Mouse (Mus musculus) stomach, embryonic 15.5 days (tissue): ENCODE data around the gene Cenpt. TPM values are rescaled to one million over a fixed set of nuclear protein-coding genes. Genes with fewer than 3 reads are reported as not detected.
"Not testable (repeated sequence)": the region's sequence is repeated elsewhere in the genome, so short reads cannot be mapped to it uniquely, and the experiment has no call there.

Experiments used
- ATAC-seq: fragments of 200-750 bp; cut with Nextera tagmentation; 2 replicates; pipeline ENCODE4 v1.8.0; 2017; ENCODE audit warnings: low read depth, moderate number of reproducible peaks, moderate TSS enrichment; ENCODE audit not compliant: insufficient read depth, low FRiP score
- H3K27ac ChIP-seq: fragments of 300-500 bp; sonication (generic); 2 replicates; pipeline ENCODE4 v1.5.1; 2015; ENCODE audit warnings: mild to moderate bottlenecking, inconsistent platforms
- H3K27me3 ChIP-seq: fragments of 300-500 bp; sonication (generic); replicated peaks from 2 replicates; pipeline ENCODE4 v1.6.1; 2015; ENCODE audit warnings: inconsistent platforms
- H3K36me3 ChIP-seq: fragments of 300-500 bp; sonication (generic); 2 replicates; pipeline ENCODE4 v1.6.1; 2015; ENCODE audit warnings: inconsistent platforms
- H3K4me1 ChIP-seq: fragments of 300-500 bp; sonication (generic); 2 replicates; pipeline ENCODE4 v1.6.1; 2015; ENCODE audit warnings: inconsistent platforms
- H3K4me2 ChIP-seq: fragments of 300-500 bp; sonication (generic); 2 replicates; pipeline ENCODE4 v1.6.1; 2015; ENCODE audit warnings: mild to moderate bottlenecking, inconsistent platforms
- H3K4me3 ChIP-seq: fragments of 300-500 bp; sonication (generic); replicated peaks from 2 replicates; pipeline ENCODE4 v1.5.1; 2015; ENCODE audit warnings: inconsistent platforms
- H3K9ac ChIP-seq: fragments of 300-500 bp; sonication (generic); 2 replicates; pipeline ENCODE4 v1.6.1; 2015; ENCODE audit warnings: inconsistent platforms
- H3K9me3 ChIP-seq: fragments of 300-500 bp; sonication (generic); 2 replicates; pipeline ENCODE4 v1.6.1; 2016; ENCODE audit warnings: inconsistent platforms
- WGBS: fragments of 180-500 bp; shearing (Covaris S2); methylation state at CpG from one replicate; pipeline ENCODE4 v1.1.7; 2015; 5-methylcytosine and 5-hydroxymethylcytosine counted together
- polyA plus RNA-seq: library from polyadenylated mRNA; unstranded; fragments of >200 nt; fragmentation: Nextera tagmentation; extraction: Ambion mirVana; gene quantifications from 2 replicates; pipeline ENCODE4 v1.2.1, GENCODE M21; 2015

Gene Cenpt
- polyA plus RNA-seq, 1 experiment from 2014 or later, result 38.0 TPM

- peak overlapping the region; percentile 77 for H3K27ac ChIP-seq
- H3K4me3 ChIP-seq, result peak overlapping the region; percentile 63
- WGBS, result under 1% methylated on average over 34 of the region's 34 CpGs
- no peaks in the 10 kb centered on the region for H3K27me3 ChIP-seq
- H3K4me2 ChIP-seq, result peak overlapping the region; percentile 60
- H3K4me1 ChIP-seq, result peaks cover 15% of the 10 kb centered on the region
- ATAC-seq, result peak; percentile 70; the same call in 1 of the 2 replicates
- H3K36me3 ChIP-seq, result peaks cover 19% of the 10 kb centered on the region
- no peaks in the 10 kb centered on the region for H3K9me3 ChIP-seq
- H3K9ac ChIP-seq, result peak overlapping the region; percentile 56
Observed at GRCm38 (mm10) chr8:105851651-105852143, 1.4 kb downstream of the Cenpt start.

DNA sequence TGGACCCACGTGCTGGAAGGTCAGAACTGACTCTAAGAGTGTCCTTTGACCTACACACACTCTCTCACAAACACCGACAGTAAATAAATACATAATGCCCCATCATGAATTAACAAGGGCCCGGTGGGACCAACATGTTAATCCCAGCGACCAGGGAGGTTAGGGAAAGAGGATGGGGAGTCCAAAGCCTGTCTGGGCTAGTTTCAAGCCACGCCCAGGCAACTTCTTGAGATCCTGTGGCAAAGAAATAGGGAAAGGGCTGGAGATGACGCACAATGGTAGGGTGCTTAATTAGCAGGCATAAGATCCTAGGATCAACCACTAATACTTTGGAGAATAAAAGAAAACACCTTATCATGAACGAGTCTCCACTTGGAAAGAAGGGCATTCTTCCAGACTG lies 2.5 kb downstream of the Cenpt start:
- Histone ChIP-seq H3K27ac (no peak overlapping the region), H3K27me3 (no peaks in the 10 kb centered on the region), H3K36me3 (peaks cover 27% of the 10 kb centered on the region), H3K9me3 (no peaks in the 10 kb centered on the region), H3K4me2 (peak overlapping the region; percentile 43), H3K4me1 (peaks cover 6% of the 10 kb centered on the region), H3K4me3 (peak overlapping the region; percentile 14; the same call in 1 of the 2 replicates), H3K9ac (no peak overlapping the region)
- 67% methylated on average over 7 of the region's 7 CpGs for WGBS
- ATAC-seq, result no peak

- H3K9me3 ChIP-seq, result no peaks in the 10 kb centered on the region
- H3K36me3 ChIP-seq, result peaks cover 31% of the 10 kb centered on the region
- H3K27me3 ChIP-seq, result no peaks in the 10 kb centered on the region
- H3K4me1 ChIP-seq, result peaks cover 6% of the 10 kb centered on the region; the same call in 1 of the 2 replicates
- no peak for ATAC-seq
- WGBS, result 79% methylated on average over 4 of the region's 4 CpGs
- H3K4me2 ChIP-seq, result no peak overlapping the region
- no peak overlapping the region for H3K4me3 ChIP-seq
- no peak overlapping the region for H3K27ac ChIP-seq
- no peak overlapping the region for H3K9ac ChIP-seq
Observed at GRCm38 (mm10) chr8:105850014-105850413, 3.1 kb downstream of the Cenpt start.

DNA sequence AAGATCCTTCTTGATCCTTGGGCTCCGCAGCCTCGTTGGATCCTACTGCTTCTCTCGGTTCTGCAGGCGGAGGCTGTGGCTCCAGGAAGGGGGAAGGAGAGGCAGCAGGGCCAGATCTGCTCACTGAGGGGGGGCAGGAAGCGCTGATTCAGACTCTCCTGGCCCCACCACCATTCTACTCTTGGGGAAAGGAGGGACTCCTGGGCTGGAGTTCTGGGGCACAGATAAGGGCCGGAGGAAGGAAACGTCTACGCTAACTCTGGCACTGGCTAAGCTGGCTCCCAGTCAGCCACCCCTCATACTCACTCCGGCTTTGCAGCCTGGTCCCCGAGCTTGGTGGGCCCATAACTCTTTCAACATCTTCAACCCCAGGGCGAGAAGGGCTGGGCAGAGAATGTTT lies 6.4 kb downstream of the Cenpt start:
- no peak for ATAC-seq
- no peaks in the 10 kb centered on the region for H3K27me3 ChIP-seq
- H3K9me3 ChIP-seq, result no peaks in the 10 kb centered on the region
- peaks cover 47% of the 10 kb centered on the region for H3K36me3 ChIP-seq
- no peak overlapping the region for H3K9ac ChIP-seq
- WGBS, result 88% methylated on average over 11 of the region's 11 CpGs
- H3K4me2 ChIP-seq, result no peak overlapping the region
- H3K4me3 ChIP-seq, result no peak overlapping the region
- no peak overlapping the region for H3K27ac ChIP-seq
- H3K4me1 ChIP-seq, result peaks cover 6% of the 10 kb centered on the region; the same call in 1 of the 2 replicates

DNA sequence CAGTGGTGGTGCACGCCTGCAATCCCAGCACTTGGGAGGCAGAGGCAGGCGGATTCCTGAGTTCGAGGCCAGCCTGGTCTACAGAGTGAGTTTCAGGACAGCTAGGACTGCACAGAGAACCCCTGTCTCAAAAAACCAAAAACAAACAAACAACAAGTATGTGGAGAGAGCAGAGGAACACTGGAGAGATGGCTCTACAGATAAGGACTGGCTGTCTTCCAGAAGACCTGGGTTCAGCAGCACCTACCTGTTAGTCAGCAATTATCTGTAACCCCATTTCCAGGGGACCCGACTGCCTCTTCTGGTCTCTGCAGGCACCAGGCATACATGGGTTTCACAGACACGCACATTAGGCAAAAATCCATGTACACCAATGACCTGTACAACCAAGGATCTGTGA lies 13.9 kb downstream of the Cenpt start:
- no peaks in the 10 kb centered on the region for H3K27me3 ChIP-seq
- 87% methylated on average over 5 of the region's 5 CpGs for WGBS
- H3K4me3 ChIP-seq, result no peak overlapping the region
- no peak overlapping the region for H3K4me2 ChIP-seq
- no peaks in the 10 kb centered on the region for H3K4me1 ChIP-seq
- no peak overlapping the region for H3K27ac ChIP-seq
- no peak for ATAC-seq
- no peaks in the 10 kb centered on the region for H3K9me3 ChIP-seq
- no peak overlapping the region for H3K9ac ChIP-seq
- peaks cover 8% of the 10 kb centered on the region for H3K36me3 ChIP-seq

GRCm38 (mm10) chr8:105836991-105837390 lies 16.1 kb downstream of the Cenpt start:
- ATAC-seq, result no peak
- no peak overlapping the region for H3K27ac ChIP-seq
- H3K4me1 ChIP-seq, result no peaks in the 10 kb centered on the region
- no peaks in the 10 kb centered on the region for H3K9me3 ChIP-seq
- no peak overlapping the region for H3K4me2 ChIP-seq
- H3K9ac ChIP-seq, result no peak overlapping the region
- H3K36me3 ChIP-seq, result no peaks in the 10 kb centered on the region
- H3K4me3 ChIP-seq, result no peak overlapping the region
- WGBS, result 84% methylated on average over 6 of the region's 6 CpGs
- H3K27me3 ChIP-seq, result no peaks in the 10 kb centered on the region

DNA sequence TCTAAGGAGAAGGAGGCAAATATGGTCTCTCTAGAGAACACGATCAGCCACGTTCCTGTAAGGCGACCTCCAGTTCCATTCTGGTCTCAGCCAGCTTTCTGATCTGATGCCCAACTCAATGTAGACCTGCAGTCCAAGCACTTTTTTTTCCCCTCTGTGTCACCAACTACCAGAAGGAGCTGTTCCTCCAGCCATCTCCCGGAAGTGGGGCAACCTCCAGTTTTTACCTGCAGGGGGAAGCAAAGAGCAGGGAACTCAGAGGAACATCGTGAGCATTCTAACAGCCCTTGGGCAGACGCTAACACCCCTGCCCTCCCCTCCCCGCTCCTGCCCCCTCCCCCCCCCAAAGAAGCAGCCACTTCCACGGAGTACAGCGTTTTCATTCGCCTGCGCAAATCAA lies 17.8 kb downstream of the Cenpt start:
- no peaks in the 10 kb centered on the region for H3K9me3 ChIP-seq
- H3K4me2 ChIP-seq, result no peak overlapping the region
- no peaks in the 10 kb centered on the region for H3K36me3 ChIP-seq
- H3K4me1 ChIP-seq, result no peaks in the 10 kb centered on the region
- H3K27ac ChIP-seq, result no peak overlapping the region
- no peak overlapping the region for H3K4me3 ChIP-seq
- no peak for ATAC-seq
- H3K27me3 ChIP-seq, result no peaks in the 10 kb centered on the region
- no peak overlapping the region for H3K9ac ChIP-seq
- 30% methylated on average over 11 of the region's 11 CpGs for WGBS

- 78% methylated on average over 2 of the region's 2 CpGs for WGBS
Observed at GRCm38 (mm10) chr8:105833740-105834139, 19.3 kb downstream of the Cenpt start.

GRCm38 (mm10) chr8:105826861-105827848 lies 25.9 kb downstream of the Cenpt start, which contains the start of the genes Ranbp10 and Tsnaxip1:
TSS of gene Ranbp10 (minus strand) at chr8:105827350.
TSS of gene Tsnaxip1 (plus strand) at chr8:105827731.
- Histone ChIP-seq H3K4me2 (peak within 1 kb of the TSS; percentile 69), H3K4me3 (peak within 1 kb of the TSS; percentile 83), H3K27ac (peak within 1 kb of the TSS; percentile 82; the same call in 1 of the 2 replicates), H3K9me3 (no peaks in the 10 kb centered on the region), H3K36me3 (peaks cover 16% of the 10 kb centered on the region), H3K4me1 (0 out of 2 replicates have a peak, but pooled peaks cover 6% of the 10 kb centered on the region), H3K9ac (peak within 1 kb of the TSS; percentile 93), H3K27me3 (no peaks in the 10 kb centered on the region)
- peak; percentile 98 for ATAC-seq
- under 1% methylated on average over 52 of the region's 52 CpGs for WGBS

More at GRCm38 (mm10) chr8:105833740-105834139, 19.3 kb downstream of the Cenpt start:
- not testable (repeated sequence) for H3K27me3 ChIP-seq, ATAC-seq, H3K4me3 ChIP-seq, H3K36me3 ChIP-seq, H3K9me3 ChIP-seq, H3K9ac ChIP-seq, H3K27ac ChIP-seq, H3K4me1 ChIP-seq, H3K4me2 ChIP-seq

- Histone ChIP-seq H3K9me3 (no peaks in the 10 kb centered on the region), H3K9ac (peak overlapping the region; percentile 93), H3K4me2 (peak overlapping the region; percentile 64), H3K27ac (peak overlapping the region; percentile 63; the same call in 1 of the 2 replicates), H3K36me3 (peaks cover 21% of the 10 kb centered on the region), H3K4me3 (peak overlapping the region; percentile 83), H3K27me3 (no peaks in the 10 kb centered on the region), H3K4me1 (0 out of 2 replicates have a peak, but pooled peaks cover 6% of the 10 kb centered on the region)
- WGBS, result 5% methylated on average over 4 of the region's 4 CpGs
- ATAC-seq, result no peak
Observed at GRCm38 (mm10) chr8:105826379-105826778, 26.7 kb downstream of the Cenpt start.

DNA sequence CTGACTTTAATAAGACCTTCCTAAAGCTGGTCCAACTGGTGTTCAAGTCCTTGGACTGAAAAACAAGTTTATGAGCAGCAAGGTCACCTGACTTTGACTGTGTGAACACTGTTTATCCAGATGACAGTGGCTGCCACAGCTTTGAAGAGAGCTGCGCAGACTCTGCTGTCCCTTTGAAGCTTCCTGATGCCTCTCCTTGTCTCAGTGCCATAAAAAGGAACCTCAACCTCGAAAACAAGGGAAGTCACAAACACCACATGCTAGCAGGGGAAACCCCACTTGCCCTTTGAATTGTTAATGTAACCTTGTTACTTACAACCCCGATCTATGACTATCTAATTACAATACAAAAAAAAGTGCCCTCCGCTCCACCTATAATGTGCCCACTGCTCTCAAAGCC lies 27.6 kb downstream of the Cenpt start:
- Histone ChIP-seq H3K4me3 (peak overlapping the region; percentile 83), H3K27me3 (no peaks in the 10 kb centered on the region), H3K27ac (no peak overlapping the region; the same call in 1 of the 2 replicates), H3K4me1 (0 out of 2 replicates have a peak, but pooled peaks cover 6% of the 10 kb centered on the region), H3K36me3 (peaks cover 29% of the 10 kb centered on the region), H3K9ac (no peak overlapping the region), H3K9me3 (no peaks in the 10 kb centered on the region), H3K4me2 (peak overlapping the region; percentile 64)
- 79% methylated on average over 4 of the region's 4 CpGs for WGBS
- ATAC-seq, result no peak

DNA sequence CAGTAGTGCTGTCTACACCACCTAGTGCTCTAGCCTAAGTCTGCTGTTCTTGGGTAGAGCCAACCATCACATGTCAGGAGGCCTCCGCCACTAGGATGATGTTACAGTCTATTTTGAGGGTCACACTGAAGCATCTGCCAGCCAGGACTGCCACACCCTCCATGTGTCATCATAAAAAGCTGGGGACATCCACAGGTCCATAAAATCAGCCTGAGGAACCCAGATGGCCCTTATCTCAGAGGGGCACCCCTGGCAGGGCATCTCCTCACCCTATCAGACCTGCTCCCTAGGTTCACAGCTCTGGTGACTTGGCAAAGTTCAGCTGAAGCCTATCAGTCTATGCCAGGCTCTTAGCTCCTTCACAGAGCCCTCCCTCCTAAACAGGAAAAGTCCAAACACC lies 32.2 kb downstream of the Cenpt start:
- Histone ChIP-seq H3K9ac (no peak overlapping the region), H3K9me3 (no peaks in the 10 kb centered on the region), H3K36me3 (peaks cover 33% of the 10 kb centered on the region), H3K4me3 (no peak overlapping the region), H3K27me3 (no peaks in the 10 kb centered on the region), H3K4me1 (0 out of 2 replicates have a peak, but pooled peaks cover 2% of the 10 kb centered on the region), H3K27ac (no peak overlapping the region; the same call in 1 of the 2 replicates), H3K4me2 (no peak overlapping the region)
- ATAC-seq, result peak; percentile 97
- WGBS, result 90% methylated on average over 1 of the region's 1 CpGs
